ENCODE assay signal across 8 mouse cellular contexts in the genomic region with DNA sequence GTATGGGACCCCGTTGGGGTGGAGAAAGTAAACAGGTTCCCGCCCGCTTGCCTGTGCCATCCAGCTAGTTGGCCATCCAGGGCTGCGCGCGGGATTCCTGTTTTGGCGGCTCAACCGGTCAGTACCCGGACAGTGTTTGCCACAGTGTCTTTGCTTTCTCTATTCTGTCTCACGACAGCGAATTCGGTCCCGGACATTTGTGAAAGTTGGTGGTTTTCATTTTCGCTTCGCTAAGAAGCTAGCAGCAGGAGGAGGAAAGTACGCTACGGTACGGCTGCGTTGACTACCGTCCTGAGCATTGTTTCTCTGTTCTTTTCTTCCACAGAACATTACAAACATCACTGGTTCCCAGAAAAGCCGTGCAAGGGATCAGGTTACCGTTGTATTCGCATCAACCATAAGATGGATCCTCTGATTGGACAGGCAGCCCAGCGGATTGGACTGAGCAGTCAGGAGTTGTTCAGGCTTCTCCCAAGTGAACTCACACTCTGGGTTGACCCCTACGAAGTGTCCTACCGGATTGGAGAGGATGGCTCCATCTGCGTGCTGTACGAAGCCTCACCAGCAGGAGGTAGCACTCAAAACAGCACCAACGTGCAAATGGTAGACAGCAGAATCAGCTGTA. TPM values are rescaled to one million over a fixed set of nuclear protein-coding genes. Genes with fewer than 3 reads are reported as not detected.
DNase-seq lines count a peak whose midpoint lies in the region; ATAC-seq lines count a peak whose summit lies in the region.

No protein-coding gene starts in this region.

- no peaks in the 10 kb centered on the region for H3K27me3 ChIP-seq in hindbrain, embryonic 10.5 days (ENCODE audit: insufficient read depth, poor library complexity, severe bottlenecking)
- no peaks in the 10 kb centered on the region for H3K27me3 ChIP-seq in lung, embryonic 16.5 days (ENCODE audit: control insufficient read depth, insufficient read depth, low read depth, low read length)

- H3K9ac ChIP-seq in lung, embryonic 16.5 days (ENCODE audit: low read length): peak overlapping the region; percentile 100

- no peaks in the 10 kb centered on the region for H3K9me3 ChIP-seq in hindbrain, embryonic 10.5 days
- H3K9me3 ChIP-seq in lung, embryonic 16.5 days (ENCODE audit: control insufficient read depth, low read length): no peaks in the 10 kb centered on the region

- peaks cover 35% of the 10 kb centered on the region for H3K36me3 ChIP-seq in hindbrain, embryonic 10.5 days
- peaks cover 10% of the 10 kb centered on the region; the same call in 1 of the 2 replicates for H3K36me3 ChIP-seq in lung, embryonic 16.5 days (ENCODE audit: control insufficient read depth, insufficient read depth, low read length)

- peak overlapping the region; percentile 75 for H3K4me3 ChIP-seq in hindbrain, embryonic 10.5 days
- H3K4me3 ChIP-seq in lung, embryonic 16.5 days (ENCODE audit: low read length): peak overlapping the region; percentile 94

- peak overlapping the region; percentile 95 for H3K27ac ChIP-seq in hindbrain, embryonic 10.5 days
- H3K27ac ChIP-seq in lung, embryonic 16.5 days (ENCODE audit: low read length): peak overlapping the region; percentile 98

- under 1% methylated on average over 29 of the region's 29 CpGs for WGBS in hindbrain, embryonic 10.5 days
- under 1% methylated on average over 29 of the region's 29 CpGs for WGBS in lung, embryonic 16.5 days

- H3K4me1 ChIP-seq in hindbrain, embryonic 10.5 days (replicated peaks): peaks cover 39% of the 10 kb centered on the region
- peaks cover 20% of the 10 kb centered on the region for H3K4me1 ChIP-seq in lung, embryonic 16.5 days (replicated peaks; ENCODE audit: control insufficient read depth, insufficient read depth, low read length)

- peak overlapping the region; percentile 28 for H3K4me2 ChIP-seq in lung, embryonic 16.5 days (ENCODE audit: low read depth, low read length)

- DNase-seq in MN1 (ENCODE audit: low spot score): peak; percentile 75
- peak; percentile 81 for DNase-seq in cerebellum, adult 9-11 months
- DNase-seq in frontal cortex, adult 2 months (ENCODE audit: extremely low spot score in 1 of 2, low spot score in 1 of 2): peak; percentile 50 to 56
- DNase-seq in hindbrain, embryonic 10.5 days (ENCODE audit: low spot score): peak; percentile 77
- peak; percentile 67 for DNase-seq in layer of hippocampus, adult 9-11 months
- peak; percentile 64 for DNase-seq in ovary, adult 18-20 months (ENCODE audit: low spot score)
- peak; percentile 74 to 77 for DNase-seq in thymus, postnatal 10 days (ENCODE audit: low spot score in 2 of 2)

- peak; percentile 24 for ATAC-seq in lung, embryonic 16.5 days (ENCODE audit: low read depth)

RNA-seq across cellular contexts. Expression of a gene that starts 1.3 kb away (rescaled TPM):
- polyA plus RNA-seq in frontal cortex, adult 2 months (2012; rRNA removed): 41.6 and 51.6 TPM in 2 replicates
- polyA plus RNA-seq in hindbrain, embryonic 10.5 days (2016; fragmentation: Nextera tagmentation; extraction: Ambion mirVana): 34.9 and 43.8 TPM in 2 replicates
- polyA plus RNA-seq in lung, embryonic 16.5 days (2015; fragmentation: Nextera tagmentation; extraction: Ambion mirVana): 58.6 and 62.4 TPM in 2 replicates

Comparison
In these comparisons a context has a peak if more than half of its experiments do, and no peak if none do; other contexts are left out.
1. Peak in every context shown above with its lines: DNase-seq, ATAC-seq, H3K4me3 ChIP-seq and H3K27ac ChIP-seq.